Mouse (Mus musculus) B cell, adult 2 months (primary cell): ENCODE data around the gene Hoxd12.

Experiments
- DNase-seq, 2 experiments: peaks; one replicate each; pipeline ENCODE4 v3.0.0; 2022

The Hoxd12 gene

DNA sequence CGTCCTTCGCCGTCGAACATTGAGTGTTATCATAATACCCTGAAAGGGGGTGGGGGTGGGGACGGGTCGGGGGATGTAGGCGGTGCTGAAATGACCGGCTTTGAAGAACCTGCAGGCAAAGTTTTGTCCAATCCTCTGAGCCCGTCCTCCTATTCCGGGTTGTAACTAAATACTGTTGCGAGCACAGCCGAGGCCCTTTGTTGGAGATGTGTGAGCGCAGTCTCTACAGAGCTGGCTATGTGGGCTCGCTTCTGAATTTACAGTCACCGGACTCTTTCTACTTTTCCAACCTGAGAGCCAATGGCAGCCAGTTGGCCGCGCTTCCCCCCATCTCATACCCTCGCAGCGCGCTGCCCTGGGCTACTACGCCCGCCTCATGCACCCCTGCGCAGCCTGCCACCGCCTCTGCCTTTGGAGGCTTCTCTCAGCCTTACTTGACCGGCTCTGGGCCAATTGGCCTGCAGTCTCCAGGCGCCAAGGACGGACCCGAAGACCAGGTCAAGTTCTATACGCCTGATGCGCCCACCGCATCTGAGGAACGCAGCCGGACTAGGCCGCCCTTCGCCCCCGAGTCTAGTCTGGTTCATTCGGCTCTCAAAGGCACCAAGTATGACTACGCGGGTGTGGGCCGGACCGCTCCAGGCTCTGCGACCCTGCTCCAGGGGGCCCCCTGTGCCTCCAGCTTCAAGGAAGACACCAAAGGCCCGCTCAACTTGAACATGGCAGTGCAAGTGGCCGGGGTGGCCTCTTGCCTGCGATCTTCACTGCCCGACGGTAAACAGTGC is at the start of gene Hoxd12:
Gene Hoxd12, plus strand, starts transcription at position 133 of the 785 bp plus-strand sequence.
- no peak for DNase-seq

GRCm38 (mm10) chr2:74635412-74635811 is 39.4 kb upstream of the Hoxd12 start:
- no peak for DNase-seq

GRCm38 (mm10) chr2:74642431-74642830 is 32.4 kb upstream of the Hoxd12 start:
- no peak for DNase-seq

- DNase-seq, result no peak
Observed at GRCm38 (mm10) chr2:74645631-74646030, 29.2 kb upstream of the Hoxd12 start.

DNA sequence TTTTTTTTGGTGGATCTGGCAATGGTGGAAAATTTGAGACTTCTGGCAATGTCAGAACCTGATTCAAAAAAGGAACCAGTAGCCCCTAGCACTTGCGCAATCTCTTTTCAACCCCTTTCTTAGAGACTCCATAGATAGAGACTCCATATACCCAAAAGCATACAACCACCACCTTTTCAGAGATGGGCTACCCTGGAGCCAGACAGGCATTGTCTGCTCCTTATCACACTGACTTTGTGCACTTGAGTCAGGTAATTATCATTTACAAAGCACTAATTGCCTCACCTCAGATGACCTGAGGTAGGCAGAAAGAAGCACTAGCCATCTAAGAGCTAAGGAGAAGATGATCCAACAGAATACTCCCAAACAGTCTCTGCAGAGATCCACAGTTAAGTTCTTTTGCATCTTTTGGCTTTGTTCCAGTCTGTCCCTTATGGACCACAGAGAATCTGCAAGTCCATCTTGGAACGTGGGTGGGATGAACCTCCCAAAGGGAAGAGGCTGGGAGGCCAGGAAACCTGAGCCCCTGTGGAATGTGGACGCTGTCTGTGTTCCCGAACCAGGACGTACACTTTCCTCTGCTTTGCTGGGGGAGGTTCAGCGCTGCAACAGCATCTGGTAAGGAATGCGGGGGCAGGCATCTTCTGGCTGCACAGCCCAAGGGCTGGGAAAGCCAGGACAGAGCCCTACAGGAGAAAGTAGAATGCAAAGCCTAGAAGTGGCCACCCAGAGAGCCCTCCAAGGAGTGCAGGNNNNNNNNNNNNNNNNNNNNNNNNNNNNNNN is 27.5 kb upstream of the Hoxd12 start:
- no peak for DNase-seq

DNA sequence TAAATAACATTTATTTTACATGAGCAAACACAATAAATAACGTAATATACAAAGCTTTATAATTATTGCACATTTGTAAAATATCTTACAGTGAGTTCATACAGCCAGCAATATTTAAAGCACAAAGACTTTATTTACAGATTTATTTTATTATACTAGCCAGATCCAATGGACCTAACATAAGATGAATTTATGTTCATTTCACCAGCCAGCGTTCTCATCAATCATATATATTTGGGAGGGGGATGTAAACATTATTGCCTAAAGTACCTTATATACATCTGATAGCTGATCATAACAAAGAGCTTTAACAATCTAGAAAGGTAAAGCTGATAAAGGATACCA is 21.8 kb upstream of the Hoxd12 start:
- DNase-seq, result no peak

GRCm38 (mm10) chr2:74653781-74654535 is 20.9 kb upstream of the Hoxd12 start:
- DNase-seq, result no peak

GRCm38 (mm10) chr2:74654743-74655419 is 19.9 kb upstream of the Hoxd12 start:
- DNase-seq, result no peak

DNA sequence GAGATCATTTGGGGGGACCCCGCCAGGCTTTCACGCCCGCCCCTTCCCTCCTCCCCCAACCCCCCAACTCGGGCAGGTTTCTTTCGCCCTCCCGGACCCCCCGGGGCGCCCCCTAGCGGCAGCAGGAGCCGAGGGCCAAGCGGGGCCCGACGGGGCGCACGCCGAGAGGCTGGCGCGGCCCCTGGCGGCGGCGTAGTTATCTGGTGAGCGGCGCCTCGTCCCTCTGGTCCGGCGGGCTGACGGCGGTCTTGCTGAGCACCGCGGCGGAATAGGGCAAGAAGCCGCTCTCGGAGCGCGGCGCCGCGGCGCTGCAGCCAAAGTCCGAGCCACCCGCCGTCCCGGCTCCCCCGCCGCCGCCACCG is 19.4 kb upstream of the Hoxd12 start:
- peak in 1 of 2 experiments; percentile 39 for DNase-seq

DNA sequence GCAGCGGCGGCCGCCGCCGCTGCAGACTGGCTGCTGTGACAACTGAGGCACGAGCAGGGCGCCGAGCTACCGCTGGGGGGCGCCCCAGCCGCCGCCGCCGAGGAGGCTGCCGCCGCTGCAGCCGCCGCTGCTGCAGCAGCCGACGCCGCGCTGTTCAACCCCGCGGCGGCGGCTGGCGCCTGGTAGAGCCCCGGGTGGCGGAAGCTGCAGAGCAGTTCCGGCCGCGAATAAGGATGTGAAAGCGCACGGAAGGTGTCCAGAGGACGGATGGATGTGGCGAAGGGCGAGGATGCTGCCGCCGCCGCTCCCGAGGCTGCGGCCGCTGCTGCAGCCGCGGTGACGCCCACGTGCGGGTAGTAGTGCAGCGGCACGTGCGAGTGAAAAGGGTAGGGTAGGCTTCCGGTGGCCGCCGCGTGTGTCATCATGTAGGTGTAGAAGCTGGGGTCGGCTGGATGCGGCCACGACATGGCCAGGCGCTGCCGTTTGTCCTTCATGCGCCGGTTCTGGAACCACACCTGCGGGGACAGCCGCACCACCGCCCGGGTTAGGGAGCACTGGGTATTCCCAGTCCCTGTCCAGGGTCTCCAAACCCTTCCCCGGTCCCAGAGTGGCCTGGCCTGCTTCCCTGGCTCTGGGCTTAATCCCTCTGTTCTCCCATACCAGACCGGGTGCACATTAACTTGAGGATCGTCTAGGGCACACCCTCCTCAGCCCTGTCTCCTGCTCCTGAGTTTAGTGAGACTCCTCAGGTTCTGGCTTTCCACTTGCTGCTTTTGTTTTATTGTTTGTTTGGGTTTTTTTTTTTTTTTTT is 18.8 kb upstream of the Hoxd12 start:
- DNase-seq, result peak; percentile 61 to 67

GRCm38 (mm10) chr2:74656632-74657021 is 18.2 kb upstream of the Hoxd12 start:
- DNase-seq, result peak in 1 of 2 experiments; percentile 19

DNA sequence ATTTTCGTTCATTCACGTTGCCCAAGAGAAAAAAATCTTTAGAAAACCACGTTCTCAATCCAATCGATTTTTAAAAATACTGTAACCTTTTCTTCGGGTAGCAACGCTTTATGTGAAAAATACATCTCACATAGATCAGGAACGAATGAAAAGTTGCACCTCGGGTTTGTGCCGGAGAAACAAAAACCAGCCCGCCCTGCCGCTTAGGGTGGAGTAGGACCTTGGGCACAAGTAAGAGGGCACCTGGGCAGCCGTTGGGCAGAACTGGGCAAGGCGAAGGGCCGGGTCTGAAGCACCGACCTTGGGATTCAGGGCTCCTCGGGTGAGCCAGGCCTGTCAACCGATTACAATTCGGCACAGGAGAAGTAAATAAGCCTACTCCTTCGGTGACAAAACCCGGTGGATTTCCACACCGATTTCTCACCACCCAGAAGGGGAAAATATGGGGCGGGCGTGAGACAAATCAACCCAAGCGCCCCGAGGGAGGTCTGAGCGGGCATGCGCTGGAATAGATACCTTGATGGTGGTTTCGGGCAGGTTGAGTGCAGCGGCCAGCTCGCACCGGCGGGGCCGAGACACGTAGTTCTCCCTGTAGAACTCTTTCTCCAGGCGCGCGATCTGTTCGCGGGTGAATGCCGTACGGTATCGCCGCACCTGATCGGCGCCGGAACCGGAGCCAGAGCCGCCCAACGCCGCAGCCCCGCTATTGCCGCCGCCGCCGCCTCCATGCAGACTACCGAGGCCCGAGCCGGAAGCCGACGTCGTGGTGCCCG is 17.4 kb upstream of the Hoxd12 start:
- peak; percentile 48 to 56 for DNase-seq

DNA sequence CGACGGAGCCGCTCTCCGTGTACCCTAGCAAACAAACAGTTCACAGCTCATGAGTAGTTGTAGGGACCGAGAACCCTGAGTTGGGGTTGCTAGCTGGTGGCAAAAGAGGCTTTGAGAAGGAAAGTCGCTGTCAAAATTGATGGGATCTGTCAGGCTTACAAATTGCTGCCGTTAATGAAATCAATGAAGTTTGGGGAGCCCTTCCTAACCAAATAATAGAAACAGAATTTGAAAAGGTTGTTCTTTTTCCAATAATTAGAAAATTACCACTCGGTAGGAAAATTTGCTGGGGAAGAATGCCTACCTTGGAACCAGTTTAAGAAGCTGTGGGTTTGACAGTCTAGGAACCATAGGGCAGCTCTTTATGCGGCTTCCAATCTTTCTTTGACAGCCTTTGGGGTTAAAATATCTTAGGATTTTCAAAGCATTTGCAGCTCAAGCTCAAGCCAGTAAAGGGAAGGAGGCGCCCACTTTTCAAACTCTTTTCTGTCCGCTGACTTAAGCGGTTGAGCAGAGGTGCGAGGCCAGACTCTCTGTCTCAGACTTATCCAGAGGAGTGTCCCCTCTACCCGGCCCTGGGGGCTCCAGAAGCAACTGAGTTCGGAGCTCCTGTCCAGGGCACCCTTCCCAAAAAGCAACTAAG is 16.7 kb upstream of the Hoxd12 start:
- DNase-seq, result peak in 1 of 2 experiments; percentile 25

GRCm38 (mm10) chr2:74658667-74659371 is 16.0 kb upstream of the Hoxd12 start:
- peak in 1 of 2 experiments; percentile 28 for DNase-seq

- DNase-seq, result peak in 1 of 2 experiments; percentile 20
Observed at GRCm38 (mm10) chr2:74659507-74660005, 15.3 kb upstream of the Hoxd12 start, which contains the start of gene Evx2. Gene Evx2, minus strand, starts transcription at chr2:74659557.

- DNase-seq, result peak in 1 of 2 experiments; percentile 20
Observed at GRCm38 (mm10) chr2:74660421-74661375, 14.1 kb upstream of the Hoxd12 start.

DNA sequence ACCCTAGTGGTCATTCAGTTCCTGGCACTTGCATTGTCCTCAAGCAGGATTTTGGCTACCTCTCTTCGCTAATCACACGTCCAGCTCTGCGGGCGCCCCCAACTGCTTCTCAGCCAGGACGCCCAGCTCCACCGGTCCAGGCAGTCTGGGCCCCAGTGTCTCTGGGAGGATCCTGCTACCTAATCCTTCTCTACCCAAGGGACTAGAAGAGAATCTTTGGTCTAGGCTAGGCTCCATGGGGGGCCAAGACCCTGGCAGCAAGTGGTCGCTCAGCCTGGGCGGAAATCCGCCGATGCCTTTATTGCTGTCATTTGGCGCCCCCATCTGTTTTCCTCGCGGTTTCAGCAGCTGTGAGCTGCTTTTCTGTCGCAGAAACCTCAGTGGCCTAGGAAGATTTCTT is 13.1 kb upstream of the Hoxd12 start:
- peak in 1 of 2 experiments; percentile 21 for DNase-seq

DNA sequence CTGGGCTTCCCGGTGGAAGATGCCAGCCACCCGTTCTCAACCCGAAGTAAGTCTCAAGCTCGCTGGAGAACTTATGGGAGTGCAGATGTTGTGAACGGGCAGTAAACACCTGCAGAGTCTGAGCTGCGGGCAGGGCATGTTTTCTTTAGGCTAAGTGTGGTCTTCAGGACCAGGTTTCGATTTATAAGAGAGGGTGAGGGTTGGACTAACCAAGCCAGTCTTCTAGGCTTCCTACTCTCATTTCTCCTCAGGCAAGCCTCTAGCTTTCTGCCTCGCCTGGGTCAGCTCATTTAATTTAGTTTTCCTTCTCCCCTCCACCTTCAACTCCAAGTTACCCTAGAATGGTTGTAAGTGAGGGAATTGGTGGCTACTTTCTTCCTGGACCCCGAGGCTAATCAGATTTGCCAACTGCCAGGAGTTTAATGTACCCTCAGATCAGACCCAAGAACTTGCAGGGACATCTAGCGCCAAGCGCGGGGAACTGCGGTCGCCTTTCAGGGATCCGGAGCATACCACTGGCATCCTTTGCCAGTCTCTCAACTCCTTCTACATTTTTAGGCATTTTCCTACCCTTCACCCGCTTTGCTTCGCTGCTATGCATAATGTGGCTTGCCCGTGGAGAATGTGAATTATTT is 11.4 kb upstream of the Hoxd12 start:
- peak in 1 of 2 experiments; percentile 30 for DNase-seq
